Mouse (Mus musculus) mouse embryonic stem cell (cell line): ENCODE results near the gene Slc7a1.

Experiments used
- in situ Hi-C, 2 experiments: fragments of 300-500 bp; cut with MboI; formaldehyde crosslinking; loops; 1 replicate in 1 of 2; 3 replicates in 1 of 2; pipeline ENCODE4 v1.14.3; 2019 to 2020; ENCODE audit warnings: low sequenced_read_pairs in 2 of 2, low pct_unique_long_range_greater_than_20kb in 1 of 2, mixed read lengths in 1 of 2; ENCODE audit not compliant: unreplicated experiment in 1 of 2

Gene Slc7a1

GRCm38 (mm10) chr5:148375480-148375879, 24.2 kb downstream of the Slc7a1 start:
- in situ Hi-C loops = no loop called here

- in situ Hi-C loops = no loop called here
These were observed 26.5 kb downstream of the Slc7a1 start for GRCm38 (mm10) chr5:148373092-148373685.

GRCm38 (mm10) chr5:148372005-148372917, 27.4 kb downstream of the Slc7a1 start:
- in situ Hi-C loops = no loop called here

GRCm38 (mm10) chr5:148371375-148371774, 28.3 kb downstream of the Slc7a1 start:
- in situ Hi-C loops = no loop called here

GRCm38 (mm10) chr5:148370624-148371023, 29.1 kb downstream of the Slc7a1 start:
- in situ Hi-C loops = no loop called here

- in situ Hi-C loops = no loop called here
These were observed 30.5 kb downstream of the Slc7a1 start for GRCm38 (mm10) chr5:148369178-148369577.

- in situ Hi-C loops = no loop called here
These were observed 31.9 kb downstream of the Slc7a1 start for GRCm38 (mm10) chr5:148367816-148368215.

GRCm38 (mm10) chr5:148366455-148366854, 33.2 kb downstream of the Slc7a1 start:
- in situ Hi-C loops = no loop called here

- in situ Hi-C loops = no loop called here
These were observed 36.1 kb downstream of the Slc7a1 start for GRCm38 (mm10) chr5:148363441-148364113.

GRCm38 (mm10) chr5:148362296-148362695, 37.4 kb downstream of the Slc7a1 start:
- in situ Hi-C loops = no loop called here

GRCm38 (mm10) chr5:148361759-148362010, 38.0 kb downstream of the Slc7a1 start:
- in situ Hi-C loops = no loop called here

GRCm38 (mm10) chr5:148360922-148361758, 38.6 kb downstream of the Slc7a1 start:
- in situ Hi-C loops = no loop called here

GRCm38 (mm10) chr5:148359131-148359530, 40.6 kb downstream of the Slc7a1 start:
- in situ Hi-C loops = no loop called here

- in situ Hi-C loops = no loop called here
These were observed 42.5 kb downstream of the Slc7a1 start for GRCm38 (mm10) chr5:148357168-148357567.

- in situ Hi-C loops = no loop called here
These were observed 43.9 kb downstream of the Slc7a1 start for GRCm38 (mm10) chr5:148355822-148356221.

- in situ Hi-C loops = no loop called here
These were observed 45.2 kb downstream of the Slc7a1 start for GRCm38 (mm10) chr5:148354536-148354935.

- in situ Hi-C loops = no loop called here
These were observed 46.3 kb downstream of the Slc7a1 start for GRCm38 (mm10) chr5:148353429-148353828.

- in situ Hi-C loops = no loop called here
These were observed 50.2 kb downstream of the Slc7a1 start for GRCm38 (mm10) chr5:148349327-148350011.
